Mouse (Mus musculus): ENCODE results near the gene Ccr2. TPM values are rescaled to one million over a fixed set of nuclear protein-coding genes. Genes with fewer than 3 reads are reported as not detected.
"Not testable (repeated sequence)": the region's sequence is repeated elsewhere in the genome, so short reads cannot be mapped to it uniquely, and the experiment has no call there.

The Ccr2 gene
- 2.0 and 2.7 TPM in 2 replicates for polyA plus RNA-seq (2015; fragmentation: Nextera tagmentation; extraction: Ambion mirVana)

- no peak within 1 kb of the TSS for H3K9ac ChIP-seq
- no peak for ATAC-seq (ENCODE audit: low FRiP score, low read depth)
- H3K4me3 ChIP-seq, result no peak within 1 kb of the TSS
- H3K36me3 ChIP-seq, result no peaks in the 10 kb centered on the region
- no peaks in the 10 kb centered on the region for H3K27me3 ChIP-seq
- H3K4me2 ChIP-seq (replicated peaks), result no peak within 1 kb of the TSS
- H3K27ac ChIP-seq, result no peak within 1 kb of the TSS
- no peaks in the 10 kb centered on the region for H3K4me1 ChIP-seq
- 86% methylated on average over 4 of the region's 4 CpGs for WGBS
- no peaks in the 10 kb centered on the region for H3K9me3 ChIP-seq
These were observed at the start of gene Ccr2 for GRCm38 (mm10) chr9:124101723-124102122. Ccr2 (plus strand) TSS chr9:124101950.

- Histone ChIP-seq H3K36me3 (no peaks in the 10 kb centered on the region), H3K4me1 (no peaks in the 10 kb centered on the region), H3K4me3 (no peak overlapping the region), H3K27me3 (no peaks in the 10 kb centered on the region), H3K27ac (no peak overlapping the region), H3K9me3 (no peaks in the 10 kb centered on the region), H3K4me2 (replicated peaks) (no peak overlapping the region), H3K9ac (no peak overlapping the region)
- 47% methylated on average over 2 of the region's 2 CpGs for WGBS
- no peak for ATAC-seq (ENCODE audit: low FRiP score, low read depth)
These were observed 48.2 kb upstream of the Ccr2 start for GRCm38 (mm10) chr9:124053532-124053931.

- Histone ChIP-seq H3K4me3 (no peak overlapping the region), H3K4me2 (replicated peaks) (no peak overlapping the region), H3K27ac (no peak overlapping the region), H3K36me3 (no peaks in the 10 kb centered on the region), H3K27me3 (no peaks in the 10 kb centered on the region), H3K9me3 (no peaks in the 10 kb centered on the region), H3K4me1 (no peaks in the 10 kb centered on the region), H3K9ac (no peak overlapping the region)
- WGBS, result 50% methylated on average over 3 of the region's 3 CpGs
- ATAC-seq (ENCODE audit: low FRiP score, low read depth), result no peak
These were observed 45.5 kb upstream of the Ccr2 start for GRCm38 (mm10) chr9:124056158-124056709.

GRCm38 (mm10) chr9:124059660-124060352 lies 41.9 kb upstream of the Ccr2 start:
- H3K4me1 ChIP-seq, result no peaks in the 10 kb centered on the region
- no peak overlapping the region for H3K4me3 ChIP-seq
- no peak for ATAC-seq (ENCODE audit: low FRiP score, low read depth)
- H3K9ac ChIP-seq, result no peak overlapping the region
- no peaks in the 10 kb centered on the region for H3K36me3 ChIP-seq
- H3K4me2 ChIP-seq (replicated peaks), result no peak overlapping the region
- H3K9me3 ChIP-seq, result no peaks in the 10 kb centered on the region
- WGBS, result 55% methylated on average over 2 of the region's 2 CpGs
- H3K27ac ChIP-seq, result no peak overlapping the region
- no peaks in the 10 kb centered on the region for H3K27me3 ChIP-seq

GRCm38 (mm10) chr9:124061474-124062432 lies 40.0 kb upstream of the Ccr2 start:
- not testable (repeated sequence) for H3K9me3 ChIP-seq; H3K4me2 ChIP-seq (replicated peaks); H3K36me3 ChIP-seq; H3K27ac ChIP-seq; H3K4me3 ChIP-seq; H3K27me3 ChIP-seq; ATAC-seq (ENCODE audit: low FRiP score, low read depth); H3K4me1 ChIP-seq; H3K9ac ChIP-seq
- 52% methylated on average over 3 of the region's 3 CpGs for WGBS

- Histone ChIP-seq H3K9ac (no peak overlapping the region), H3K4me1 (no peaks in the 10 kb centered on the region), H3K4me3 (no peak overlapping the region), H3K9me3 (no peaks in the 10 kb centered on the region), H3K36me3 (no peaks in the 10 kb centered on the region), H3K4me2 (replicated peaks) (no peak overlapping the region), H3K27ac (no peak overlapping the region), H3K27me3 (no peaks in the 10 kb centered on the region)
- ATAC-seq (ENCODE audit: low FRiP score, low read depth), result no peak
These were observed 35.1 kb upstream of the Ccr2 start for GRCm38 (mm10) chr9:124066572-124067103.

GRCm38 (mm10) chr9:124068098-124069058 lies 33.4 kb upstream of the Ccr2 start:
- 59% methylated on average over 2 of the region's 2 CpGs for WGBS
- ATAC-seq (ENCODE audit: low FRiP score, low read depth), result no peak
- no peaks in the 10 kb centered on the region for H3K4me1 ChIP-seq
- H3K9me3 ChIP-seq, result no peaks in the 10 kb centered on the region
- H3K36me3 ChIP-seq, result no peaks in the 10 kb centered on the region
- H3K27ac ChIP-seq, result no peak overlapping the region
- no peak overlapping the region for H3K4me2 ChIP-seq (replicated peaks)
- H3K27me3 ChIP-seq, result no peaks in the 10 kb centered on the region
- H3K9ac ChIP-seq, result no peak overlapping the region
- H3K4me3 ChIP-seq, result no peak overlapping the region

GRCm38 (mm10) chr9:124071506-124071905 lies 30.2 kb upstream of the Ccr2 start:
- no peak overlapping the region for H3K27ac ChIP-seq
- no peaks in the 10 kb centered on the region for H3K36me3 ChIP-seq
- H3K4me2 ChIP-seq (replicated peaks), result no peak overlapping the region
- 76% methylated on average over 1 of the region's 1 CpGs for WGBS
- H3K9ac ChIP-seq, result no peak overlapping the region
- H3K4me1 ChIP-seq, result no peaks in the 10 kb centered on the region
- no peak for ATAC-seq (ENCODE audit: low FRiP score, low read depth)
- H3K27me3 ChIP-seq, result no peaks in the 10 kb centered on the region
- no peaks in the 10 kb centered on the region for H3K9me3 ChIP-seq
- H3K4me3 ChIP-seq, result no peak overlapping the region

- H3K4me3 ChIP-seq, result no peak overlapping the region
- H3K4me2 ChIP-seq (replicated peaks), result no peak overlapping the region
These were observed 21.9 kb upstream of the Ccr2 start for GRCm38 (mm10) chr9:124079803-124080202.

GRCm38 (mm10) chr9:124080471-124080870 lies 21.3 kb upstream of the Ccr2 start:
- H3K27me3 ChIP-seq, H3K4me1 ChIP-seq: not testable (repeated sequence)

More at GRCm38 (mm10) chr9:124079803-124080202, 21.9 kb upstream of the Ccr2 start:
- Histone ChIP-seq H3K4me1 (no peaks in the 10 kb centered on the region), H3K27me3 (no peaks in the 10 kb centered on the region), H3K9ac (no peak overlapping the region), H3K27ac (no peak overlapping the region), H3K9me3 (no peaks in the 10 kb centered on the region), H3K36me3 (no peaks in the 10 kb centered on the region)
- WGBS, result 67% methylated on average over 4 of the region's 4 CpGs
- no peak for ATAC-seq (ENCODE audit: low FRiP score, low read depth)

GRCm38 (mm10) chr9:124090441-124090840 lies 11.3 kb upstream of the Ccr2 start:
- WGBS, result 79% methylated on average over 1 of the region's 1 CpGs
- no peak for ATAC-seq (ENCODE audit: low FRiP score, low read depth)
- H3K9ac ChIP-seq, result no peak overlapping the region
- H3K4me1 ChIP-seq, result no peaks in the 10 kb centered on the region
- no peaks in the 10 kb centered on the region for H3K9me3 ChIP-seq
- H3K27ac ChIP-seq, result no peak overlapping the region
- no peak overlapping the region for H3K4me2 ChIP-seq (replicated peaks)
- no peaks in the 10 kb centered on the region for H3K27me3 ChIP-seq
- H3K4me3 ChIP-seq, result no peak overlapping the region
- no peaks in the 10 kb centered on the region for H3K36me3 ChIP-seq

More at GRCm38 (mm10) chr9:124080471-124080870, 21.3 kb upstream of the Ccr2 start:
- ATAC-seq (ENCODE audit: low FRiP score, low read depth); H3K4me2 ChIP-seq (replicated peaks); H3K36me3 ChIP-seq; H3K9ac ChIP-seq; H3K27ac ChIP-seq; H3K9me3 ChIP-seq; H3K4me3 ChIP-seq: not testable (repeated sequence)
- WGBS, result 92% methylated on average over 13 of the region's 13 CpGs

Data from limb, embryonic 13.5 days (tissue).